Mouse (Mus musculus): ENCODE results near the gene Usp8.

Usp8 gene

GRCm38 (mm10) chr2:126706759-126707437, at the start of gene Usp8:
Gene Usp8, plus strand, starts transcription at chr2:126707328.
- DNase-seq: peak; percentile 96

DNA sequence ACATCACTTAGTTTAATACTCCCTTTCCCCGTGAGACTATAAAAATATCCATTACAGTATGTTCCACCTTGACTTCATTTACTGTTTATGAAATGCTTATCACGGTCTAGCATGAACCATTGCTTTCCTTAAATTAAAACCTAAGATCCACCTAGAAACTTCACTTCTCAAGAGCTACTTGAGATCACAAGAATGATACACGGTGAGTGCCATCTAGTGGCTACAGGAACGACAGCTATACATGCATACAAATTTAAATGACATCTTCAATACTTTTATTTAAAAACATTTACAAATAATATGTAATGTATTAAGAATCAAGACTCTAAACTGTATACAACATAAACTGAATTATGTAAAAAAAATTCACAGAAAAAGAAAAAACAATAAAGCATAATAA, 43.6 kb upstream of the Usp8 start:
- peak in 1 of 2 experiments; percentile 18 for DNase-seq

DNA sequence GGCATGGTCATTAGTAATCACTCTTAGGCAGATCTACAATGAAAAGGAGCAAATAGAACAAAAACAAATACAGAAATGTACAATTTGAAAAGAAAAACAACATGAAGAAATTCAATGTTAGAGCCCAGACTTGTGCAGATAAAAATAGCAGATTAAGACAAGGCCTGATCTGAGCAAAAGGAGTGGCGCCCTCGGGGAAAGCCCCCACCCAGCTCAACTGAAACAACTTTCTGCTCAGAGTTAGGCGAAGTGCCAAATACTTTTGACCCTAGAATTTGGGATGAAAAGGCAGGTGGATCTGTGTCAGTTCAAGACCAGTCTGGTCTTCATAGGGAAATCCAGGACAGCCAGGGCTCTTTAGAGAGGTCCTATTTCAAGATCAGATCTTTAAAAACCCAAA, 41.1 kb upstream of the Usp8 start:
- DNase-seq: no peak

- DNase-seq: no peak
These were observed 38.4 kb upstream of the Usp8 start for GRCm38 (mm10) chr2:126668621-126669252.

DNA sequence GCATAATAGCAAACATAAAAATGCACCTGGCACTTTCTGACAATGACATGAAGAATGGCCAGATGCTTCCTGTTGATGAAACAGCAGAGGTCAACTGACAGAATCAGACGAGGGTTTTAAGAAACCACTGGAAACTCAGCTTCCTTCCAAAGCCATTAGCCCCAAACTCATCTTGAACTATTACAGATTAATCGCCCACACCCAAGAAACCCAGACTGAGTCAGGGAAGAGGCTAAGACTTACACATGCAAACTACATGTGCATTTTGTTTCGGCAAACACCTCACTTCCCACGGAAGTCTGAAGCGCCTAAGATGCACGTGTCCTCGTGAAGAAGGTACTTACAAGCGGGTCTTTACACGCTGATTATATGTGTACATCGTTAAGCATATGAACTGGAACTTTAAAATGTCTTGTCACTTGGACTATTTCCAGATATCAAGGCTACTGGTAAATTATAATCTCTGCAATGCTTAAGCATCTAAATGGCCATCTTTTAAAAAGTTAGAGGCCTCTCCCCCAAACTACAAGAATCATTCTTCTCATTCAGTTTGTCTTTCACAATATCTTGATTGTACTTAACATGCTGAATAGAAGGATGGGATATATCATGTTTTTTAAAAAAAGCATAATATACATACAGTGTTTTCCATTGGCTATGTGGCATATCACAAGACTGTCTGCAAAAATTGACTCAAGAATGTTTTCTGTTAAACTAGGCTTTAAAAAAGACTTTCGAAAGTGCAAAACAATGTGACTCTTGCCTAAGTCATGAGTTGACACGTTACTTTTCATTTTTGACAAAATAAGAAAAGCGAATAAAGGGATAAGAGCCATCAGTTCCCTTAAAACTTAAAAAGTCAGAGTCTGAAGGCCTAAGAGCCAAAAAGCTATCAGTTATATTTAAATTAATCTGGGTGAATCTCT, 33.5 kb upstream of the Usp8 start:
- no peak for DNase-seq

- peak in 1 of 2 experiments; percentile 48 for DNase-seq
These were observed 32.5 kb upstream of the Usp8 start for GRCm38 (mm10) chr2:126674441-126675168.

- peak; percentile 87 to 90 for DNase-seq
These were observed 31.7 kb upstream of the Usp8 start for GRCm38 (mm10) chr2:126675169-126676121.

GRCm38 (mm10) chr2:126676122-126676515, 31.0 kb upstream of the Usp8 start, which contains the start of gene Gabpb1:
Gene Gabpb1, minus strand, starts transcription at chr2:126676337.
- no peak for DNase-seq

- DNase-seq: no peak
These were observed 29.8 kb upstream of the Usp8 start for GRCm38 (mm10) chr2:126677366-126677765.

- DNase-seq: no peak
These were observed 24.8 kb upstream of the Usp8 start for GRCm38 (mm10) chr2:126682333-126682732.

- no peak for DNase-seq
These were observed 24.2 kb upstream of the Usp8 start for GRCm38 (mm10) chr2:126682937-126683336.

GRCm38 (mm10) chr2:126691290-126691689, 15.8 kb upstream of the Usp8 start:
- DNase-seq: no peak

GRCm38 (mm10) chr2:126695285-126695684, 11.8 kb upstream of the Usp8 start:
- no peak for DNase-seq

- no peak for DNase-seq
These were observed 281 bp downstream of the Usp8 start for GRCm38 (mm10) chr2:126707438-126707779.

DNA sequence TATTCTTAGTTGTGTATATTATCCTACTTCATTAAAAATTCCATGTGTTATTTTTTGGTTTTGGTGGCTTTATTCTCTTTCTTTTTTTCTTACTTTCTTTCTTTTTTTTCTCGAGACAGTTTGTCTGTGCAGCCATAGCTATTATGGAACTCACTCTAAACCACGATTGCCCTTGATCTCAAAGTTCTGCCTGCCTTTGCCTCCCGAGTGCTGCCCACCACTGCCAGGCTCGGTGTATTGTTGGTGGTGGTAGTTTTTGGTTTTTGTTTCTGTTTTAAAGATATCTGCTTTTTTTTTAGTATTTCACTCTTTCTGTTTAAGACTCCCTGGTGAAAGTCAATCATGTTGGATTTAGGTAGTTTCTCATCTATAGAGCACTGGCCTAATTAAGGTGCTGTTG, 1.2 kb downstream of the Usp8 start:
- DNase-seq: no peak

- no peak for DNase-seq
These were observed 5.4 kb downstream of the Usp8 start for GRCm38 (mm10) chr2:126712526-126712925.

GRCm38 (mm10) chr2:126712950-126713349, 5.8 kb downstream of the Usp8 start:
- DNase-seq: no peak

DNA sequence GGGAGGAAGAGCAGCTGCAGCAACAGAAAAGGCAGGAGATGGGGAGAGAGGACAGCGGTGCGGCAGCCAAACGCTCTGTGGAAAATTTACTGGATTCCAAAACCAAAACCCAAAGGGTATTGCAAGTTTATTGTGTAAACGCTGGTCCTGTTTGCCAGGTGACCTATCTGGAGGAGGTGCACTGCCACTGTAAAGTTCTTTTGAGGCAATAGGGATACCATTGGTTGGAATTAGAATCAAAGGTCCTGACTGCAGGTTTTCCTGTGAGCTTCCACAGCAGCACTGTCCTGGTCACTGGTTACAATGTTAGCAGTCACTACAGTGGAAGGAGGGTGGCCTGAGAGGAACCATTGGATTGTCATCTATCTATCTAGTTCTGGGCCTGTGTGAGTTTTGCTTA, 22.1 kb downstream of the Usp8 start:
- no peak for DNase-seq

GRCm38 (mm10) chr2:126730502-126730901, 23.4 kb downstream of the Usp8 start:
- no peak for DNase-seq

- DNase-seq: no peak
These were observed 28.4 kb downstream of the Usp8 start for GRCm38 (mm10) chr2:126735339-126736073.

- DNase-seq: no peak
These were observed 33.2 kb downstream of the Usp8 start for GRCm38 (mm10) chr2:126740314-126740713.

All from cerebellum, postnatal 36 days (tissue).